Mouse (Mus musculus) forebrain, embryonic 10.5 days (tissue): ENCODE data around the gene Itga9. TPM values are rescaled to one million over a fixed set of nuclear protein-coding genes. Genes with fewer than 3 reads are reported as not detected.

ENCODE experiments used
- polyA plus RNA-seq: library from polyadenylated mRNA; unstranded; fragments of >200 nt; fragmentation: Nextera tagmentation; extraction: Ambion mirVana; gene quantifications from 2 replicates; pipeline ENCODE4 v1.2.1, GENCODE M21; 2016

Gene Itga9
- polyA plus RNA-seq, 1 experiment from 2014 or later: 6.1 TPM

Other genes with a start within 250 kb of the Itga9 start
- gene Eomes, start 128.5 kb upstream of the Itga9 start, polyA plus RNA-seq: 6.2 and 7.7 TPM in 2 replicates
- 40.0 and 42.1 TPM in 2 replicates for gene Golga4, start 100.4 kb upstream of the Itga9 start, polyA plus RNA-seq